Mouse (Mus musculus) MEL (cell line): ENCODE results near the gene Rpl41. TPM values are rescaled to one million over a fixed set of nuclear protein-coding genes. Genes with fewer than 3 reads are reported as not detected.

Experiments used
- CHD2 ChIP-seq: IDR thresholded peaks from 2 replicates; pipeline ENCODE4 v1.6.1; 2011; ENCODE audit warnings: low read length, improper control_type of control experiment
- KAT2A ChIP-seq: conservative IDR thresholded peaks from 2 replicates; pipeline ENCODE4 v1.6.1; 2012; ENCODE audit warnings: low read depth, low read length, improper control_type of control experiment, inconsistent platforms
- MAFK ChIP-seq: IDR thresholded peaks from 2 replicates; pipeline ENCODE4 v1.6.1; 2011; ENCODE audit warnings: low read depth, mild to moderate bottlenecking, low read length, improper control_type of control experiment, borderline replicate concordance
- polyA plus RNA-seq, 2 experiments: library from polyadenylated mRNA; stranded (reverse) in 1 of 2; unstranded in 1 of 2; fragments of >175 nt in 1 of 2; fragments of >200 nt in 1 of 2; gene quantifications; 2 replicates each; pipeline versions ENCODE4 v1.2.1 to v1.2.4; 2012; ENCODE audit warnings: low replicate concordance in 2 of 2, low read depth in 1 of 2; ENCODE audit not compliant: insufficient read length in 2 of 2, insufficient read depth in 1 of 2, missing spikeins in 1 of 2
- total RNA-seq: library from RNA; depleted of rRNA; stranded (reverse); fragments of 300-350 nt; gene quantifications from 2 replicates; pipeline ENCODE4 v1.2.3, GENCODE M21; 2012; rRNA removed

The Rpl41 gene
- total and polyA plus RNA-seq, 3 experiments, result 274 to 10,905 (median 6,931) TPM

DNA sequence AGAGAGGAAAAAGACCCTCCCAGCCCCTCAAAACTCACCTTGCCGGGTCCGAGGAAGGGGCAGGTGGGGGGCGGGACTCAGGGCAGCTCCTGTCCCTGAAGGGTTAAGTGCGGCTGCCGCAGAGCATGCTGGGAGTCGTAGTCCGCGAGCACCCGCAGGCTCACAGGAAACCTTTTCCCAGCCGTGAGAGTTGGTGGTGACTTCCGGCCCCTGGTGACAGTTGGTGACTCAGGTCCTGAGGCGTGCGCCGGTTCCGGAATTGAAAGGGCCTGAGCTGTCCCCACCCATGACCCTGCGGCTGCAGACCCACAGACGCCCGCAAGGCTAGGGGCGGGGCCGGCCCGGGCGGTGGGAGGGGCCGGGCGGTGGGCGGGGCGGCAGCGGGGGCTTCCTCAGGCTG, 50.5 kb downstream of the Rpl41 start, which contains the start of gene Myl6b (continued):
- peak; percentile 28; the same call in 1 of the 2 replicates for TF ChIP-seq MAFK
- TF ChIP-seq KAT2A, result peak; percentile 82
- peak; percentile 67 for TF ChIP-seq CHD2

Other genes starting within 250 kb of the Rpl41 start
- gene Pan2, start 246.0 kb downstream of the Rpl41 start, total RNA-seq, result 6.8 and 7.9 TPM in 2 replicates
- gene Pan2, start 246.0 kb downstream of the Rpl41 start, polyA plus RNA-seq, result 10 to 100 TPM in 1 of 2 experiments, not detected in 1; 28.6 TPM
- 92.4 and 98.1 TPM in 2 replicates for gene Cnpy2, start 226.8 kb downstream of the Rpl41 start, total RNA-seq
- gene Cnpy2, start 226.8 kb downstream of the Rpl41 start, polyA plus RNA-seq, result 100 to 1,000 TPM in 1 of 2 experiments, not detected in 1; 107 TPM
- gene Cs, start 211.6 kb downstream of the Rpl41 start, total RNA-seq, result 161 and 187 TPM in 2 replicates
- gene Cs, start 211.6 kb downstream of the Rpl41 start, polyA plus RNA-seq, result 100 to 1,000 TPM; 133 to 256 TPM
- 6.8 and 7.7 TPM in 2 replicates for gene Coq10a, start 180.3 kb downstream of the Rpl41 start, total RNA-seq
- gene Coq10a, start 180.3 kb downstream of the Rpl41 start, polyA plus RNA-seq, result 10 to 100 TPM in 1 of 2 experiments, not detected in 1; 14.1 TPM
- gene Ankrd52, start 172.2 kb downstream of the Rpl41 start, total RNA-seq, result 9.5 and 10.0 TPM in 2 replicates
- 10 to 100 TPM in 1 of 2 experiments, not detected in 1; 39.9 TPM for gene Ankrd52, start 172.2 kb downstream of the Rpl41 start, polyA plus RNA-seq
- gene Slc39a5, start 148.1 kb downstream of the Rpl41 start, total RNA-seq, result not detected in 2 replicates
- gene Slc39a5, start 148.1 kb downstream of the Rpl41 start, polyA plus RNA-seq, result not detected
- gene Nabp2, start 137.8 kb downstream of the Rpl41 start, total RNA-seq, result 33.7 and 39.9 TPM in 2 replicates
- gene Nabp2, start 137.8 kb downstream of the Rpl41 start, polyA plus RNA-seq, result 100 to 1,000 TPM; 166 to 249 TPM
- gene Rnf41, start 137.6 kb downstream of the Rpl41 start, total RNA-seq, result 25.4 and 28.1 TPM in 2 replicates
- 10 to 100 TPM in 1 of 2 experiments, not detected in 1; 27.4 TPM for gene Rnf41, start 137.6 kb downstream of the Rpl41 start, polyA plus RNA-seq
- 22.3 and 24.8 TPM in 2 replicates for gene Smarcc2, start 90.1 kb downstream of the Rpl41 start, total RNA-seq
- gene Smarcc2, start 90.1 kb downstream of the Rpl41 start, polyA plus RNA-seq, result 100 to 1,000 TPM in 1 of 2 experiments, 10 to 100 TPM in 1; 68.8 to 226 TPM
- 560 and 589 TPM in 2 replicates for gene Myl6, start 55.2 kb downstream of the Rpl41 start, total RNA-seq
- 100 to 1,000 TPM in 1 of 2 experiments, not detected in 1; 399 TPM for gene Myl6, start 55.2 kb downstream of the Rpl41 start, polyA plus RNA-seq
- 1.8 and 2.6 TPM in 2 replicates for gene Myl6b, start 50.6 kb downstream of the Rpl41 start, total RNA-seq
- gene Myl6b, start 50.6 kb downstream of the Rpl41 start, polyA plus RNA-seq, result 10 to 100 TPM in 1 of 2 experiments, not detected in 1; 18.8 TPM
- 35.1 and 35.9 TPM in 2 replicates for gene Esyt1, start 23.4 kb downstream of the Rpl41 start, total RNA-seq
- gene Esyt1, start 23.4 kb downstream of the Rpl41 start, polyA plus RNA-seq, result 10 to 100 TPM; 53.4 to 57.0 TPM
- 14.2 and 14.6 TPM in 2 replicates for gene Zc3h10, start 1.5 kb downstream of the Rpl41 start, total RNA-seq
- gene Zc3h10, start 1.5 kb downstream of the Rpl41 start, polyA plus RNA-seq, result 10 to 100 TPM in 1 of 2 experiments, not detected in 1; 17.3 TPM
- 232 and 235 TPM in 2 replicates for gene Pa2g4, start 16.7 kb upstream of the Rpl41 start, total RNA-seq
- gene Pa2g4, start 16.7 kb upstream of the Rpl41 start, polyA plus RNA-seq, result 100 to 1,000 TPM; 298 to 663 TPM
- 0.39 and 0.42 TPM in 2 replicates for gene Erbb3, start 40.3 kb upstream of the Rpl41 start, total RNA-seq
- gene Erbb3, start 40.3 kb upstream of the Rpl41 start, polyA plus RNA-seq, result under 1 TPM in 1 of 2 experiments, not detected in 1; 0.29 TPM
- gene Rps26, start 77.4 kb upstream of the Rpl41 start, total RNA-seq, result 2,338 and 2,523 TPM in 2 replicates
- 1,000 to 10,000 TPM in 1 of 2 experiments, not detected in 1; 2,530 TPM for gene Rps26, start 77.4 kb upstream of the Rpl41 start, polyA plus RNA-seq
- not detected in 2 replicates for gene Ikzf4, start 96.7 kb upstream of the Rpl41 start, total RNA-seq
- under 1 TPM in 1 of 2 experiments, not detected in 1; 0.03 TPM for gene Ikzf4, start 96.7 kb upstream of the Rpl41 start, polyA plus RNA-seq
- gene Suox, start 124.8 kb upstream of the Rpl41 start, total RNA-seq, result 4.7 and 4.9 TPM in 2 replicates
- 1 to 10 TPM in 1 of 2 experiments, not detected in 1; 7.2 TPM for gene Suox, start 124.8 kb upstream of the Rpl41 start, polyA plus RNA-seq
- gene Rab5b, start 147.0 kb upstream of the Rpl41 start, total RNA-seq, result 16.2 and 18.7 TPM in 2 replicates
- gene Rab5b, start 147.0 kb upstream of the Rpl41 start, polyA plus RNA-seq, result 10 to 100 TPM; 23.3 to 45.7 TPM
- 0.13 and 0.15 TPM in 2 replicates for gene Pmel, start 154.9 kb upstream of the Rpl41 start, total RNA-seq
- gene Pmel, start 154.9 kb upstream of the Rpl41 start, polyA plus RNA-seq, result under 1 TPM in 1 of 2 experiments, not detected in 1; 0.45 TPM
- gene Cdk2, start 155.7 kb upstream of the Rpl41 start, total RNA-seq, result 34.2 and 40.5 TPM in 2 replicates
- 10 to 100 TPM in 1 of 2 experiments, not detected in 1; 72.4 TPM for gene Cdk2, start 155.7 kb upstream of the Rpl41 start, polyA plus RNA-seq
- gene Dgka, start 195.6 kb upstream of the Rpl41 start, total RNA-seq, result 0.69 and 1.0 TPM in 2 replicates
- 1 to 10 TPM in 1 of 2 experiments, not detected in 1; 3.5 TPM for gene Dgka, start 195.6 kb upstream of the Rpl41 start, polyA plus RNA-seq
- 64.2 and 77.4 TPM in 2 replicates for gene Pym1, start 198.6 kb upstream of the Rpl41 start, total RNA-seq
- gene Pym1, start 198.6 kb upstream of the Rpl41 start, polyA plus RNA-seq, result 100 to 1,000 TPM in 1 of 2 experiments, not detected in 1; 107 TPM
- gene Mmp19, start 241.6 kb upstream of the Rpl41 start, total RNA-seq, result 0.08 and 0.10 TPM in 2 replicates
- under 1 TPM in 1 of 2 experiments, not detected in 1; 0.36 TPM for gene Mmp19, start 241.6 kb upstream of the Rpl41 start, polyA plus RNA-seq